Mouse (Mus musculus) lung, postnatal 36 days (tissue): Measurements from ENCODE around the gene Galnt9.

Experiments
- DNase-seq: peaks from one replicate; pipeline ENCODE4 v3.0.0; 2022; ENCODE audit warnings: mixed read lengths

Gene Galnt9

GRCm38 (mm10) chr5:110594465-110594864 is 50.3 kb downstream of the Galnt9 start:
- no peak for DNase-seq

- DNase-seq: no peak
Measured at GRCm38 (mm10) chr5:110595341-110595740, 51.2 kb downstream of the Galnt9 start.

GRCm38 (mm10) chr5:110596086-110596780 is 52.1 kb downstream of the Galnt9 start:
- no peak for DNase-seq

- no peak for DNase-seq
Measured at GRCm38 (mm10) chr5:110597502-110597901, 53.3 kb downstream of the Galnt9 start.

- DNase-seq: no peak
Measured at GRCm38 (mm10) chr5:110598298-110599095, 54.3 kb downstream of the Galnt9 start.

GRCm38 (mm10) chr5:110603016-110603685 is 59.0 kb downstream of the Galnt9 start:
- DNase-seq: no peak

- DNase-seq: no peak
Measured at GRCm38 (mm10) chr5:110604311-110604710, 60.2 kb downstream of the Galnt9 start.

- DNase-seq: no peak
Measured at GRCm38 (mm10) chr5:110605531-110606221, 61.5 kb downstream of the Galnt9 start.

GRCm38 (mm10) chr5:110607767-110608166 is 63.6 kb downstream of the Galnt9 start:
- peak; percentile 45 for DNase-seq

- no peak for DNase-seq
Measured at GRCm38 (mm10) chr5:110608336-110608735, 64.2 kb downstream of the Galnt9 start.

GRCm38 (mm10) chr5:110608941-110609340 is 64.8 kb downstream of the Galnt9 start:
- no peak for DNase-seq

- DNase-seq: no peak
Measured at GRCm38 (mm10) chr5:110609425-110609824, 65.3 kb downstream of the Galnt9 start.

- no peak for DNase-seq
Measured at GRCm38 (mm10) chr5:110609868-110610267, 65.7 kb downstream of the Galnt9 start.

- DNase-seq: no peak
Measured at GRCm38 (mm10) chr5:110610484-110610883, 66.3 kb downstream of the Galnt9 start.

GRCm38 (mm10) chr5:110611435-110612158 is 67.4 kb downstream of the Galnt9 start:
- DNase-seq: no peak

- no peak for DNase-seq
Measured at GRCm38 (mm10) chr5:110619226-110619625, 75.1 kb downstream of the Galnt9 start.

GRCm38 (mm10) chr5:110624319-110624718 is 80.2 kb downstream of the Galnt9 start:
- no peak for DNase-seq

GRCm38 (mm10) chr5:110627351-110627750 is 83.2 kb downstream of the Galnt9 start:
- DNase-seq: no peak

- no peak for DNase-seq
Measured at GRCm38 (mm10) chr5:110628156-110628555, 84.0 kb downstream of the Galnt9 start.

- DNase-seq: no peak
Measured at GRCm38 (mm10) chr5:110629525-110630120, 85.5 kb downstream of the Galnt9 start.

- DNase-seq: peak; percentile 52
Measured at GRCm38 (mm10) chr5:110635951-110636707, 92.0 kb downstream of the Galnt9 start.
